Mouse (Mus musculus) embryonic fibroblast, embryonic 13.5 days (primary cell): Measurements from ENCODE around the gene Ccnd1. TPM values are rescaled to one million over a fixed set of nuclear protein-coding genes. Genes with fewer than 3 reads are reported as not detected.

Experiments
- H3K27ac ChIP-seq: 2 replicates; pipeline ENCODE4 v1.5.1; 2012; ENCODE audit warnings: low read length, control low read depth, inconsistent platforms; ENCODE audit not compliant: insufficient read depth
- H3K4me1 ChIP-seq: 2 replicates; pipeline ENCODE4 v1.6.1; 2011; ENCODE audit warnings: low read length; ENCODE audit not compliant: control insufficient read depth, insufficient read depth
- H3K4me3 ChIP-seq: 2 replicates; pipeline ENCODE4 v1.5.1; 2011; ENCODE audit warnings: mild to moderate bottlenecking, control low read depth, low read length; ENCODE audit not compliant: insufficient read depth
- CTCF ChIP-seq: IDR thresholded peaks from 2 replicates; pipeline ENCODE4 v1.5.1; 2011; ENCODE audit warnings: mild to moderate bottlenecking, control low read depth, low read length, moderate library complexity, borderline replicate concordance; ENCODE audit not compliant: insufficient read depth
- POLR2A ChIP-seq: IDR thresholded peaks from 2 replicates; pipeline ENCODE4 v1.6.1; 2011; ENCODE audit warnings: low read depth, mild to moderate bottlenecking, control low read depth, low read length, moderate library complexity
- polyA plus RNA-seq: library from polyadenylated mRNA; stranded (reverse); fragments of >200 nt; gene quantifications from 2 replicates; pipeline ENCODE4 v1.2.4, GENCODE M21; 2011; ENCODE audit warnings: low read depth; ENCODE audit not compliant: missing spikeins, insufficient read length

Gene Ccnd1
- polyA plus RNA-seq = 133 and 222 TPM in 2 replicates

DNA sequence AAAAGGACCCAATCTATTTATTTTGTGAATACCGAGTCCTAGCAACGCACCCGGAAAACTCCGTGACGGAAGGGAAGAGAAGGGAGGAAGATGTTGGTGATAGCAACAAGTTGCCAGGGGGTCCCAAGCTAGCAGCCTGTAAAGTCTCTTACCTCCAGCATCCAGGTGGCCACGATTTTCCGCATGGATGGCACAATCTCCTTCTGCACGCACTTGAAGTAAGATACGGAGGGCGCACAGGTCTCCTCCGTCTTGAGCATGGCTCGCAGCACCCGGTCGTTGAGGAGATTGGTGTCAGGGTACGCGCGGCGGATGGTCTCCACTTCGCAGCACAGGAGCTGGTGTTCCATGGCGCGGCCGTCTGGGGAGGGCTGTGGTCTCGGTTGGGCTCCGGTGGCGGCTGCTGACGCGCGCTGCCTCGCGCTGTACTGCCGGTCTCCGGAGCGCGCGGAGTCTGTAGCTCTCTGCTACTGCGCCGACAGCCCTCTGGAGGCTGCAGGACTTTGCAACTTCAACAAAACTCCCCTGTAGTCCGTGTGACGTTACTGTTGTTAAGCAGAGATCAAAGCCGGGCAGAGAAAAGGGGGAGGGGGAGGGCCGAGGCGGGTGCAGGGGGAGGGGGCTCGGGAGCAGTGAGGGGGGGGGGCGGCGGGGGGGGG is at the start of gene Ccnd1:
TSS of gene Ccnd1 (minus strand) at position 582 of the 659 bp plus-strand sequence.
- H3K4me3 ChIP-seq = peak within 1 kb of the TSS; percentile 75
- H3K4me1 ChIP-seq = no peaks in the 10 kb centered on the region; the same call in 1 of the 2 replicates
- H3K27ac ChIP-seq = peak within 1 kb of the TSS; percentile 83
- TF ChIP-seq CTCF = no peak
- TF ChIP-seq POLR2A = peak; percentile 89

DNA sequence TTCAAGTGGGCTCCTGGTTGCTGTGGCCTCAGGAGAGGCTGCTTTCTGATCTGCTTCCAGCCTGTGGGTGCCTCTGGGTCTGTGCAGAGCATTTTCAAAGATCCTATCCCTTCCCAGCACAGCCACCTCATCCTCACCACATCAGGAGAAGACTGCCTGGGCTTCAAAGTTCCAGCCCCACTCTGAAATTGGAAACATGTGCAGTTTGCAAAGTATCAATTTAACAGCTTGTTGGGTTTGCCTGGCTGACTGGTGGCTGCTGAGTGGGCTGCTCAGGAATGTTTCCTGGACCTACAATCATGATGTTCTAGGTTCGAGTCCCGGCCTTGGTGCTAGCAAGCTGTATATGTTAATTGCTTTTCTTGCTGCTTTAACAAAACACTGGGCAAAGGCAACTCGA is 49.1 kb upstream of the Ccnd1 start:
- Histone ChIP-seq H3K27ac (no peak overlapping the region), H3K4me1 (no peaks in the 10 kb centered on the region), H3K4me3 (no peak overlapping the region)
- TF ChIP-seq CTCF (no peak), POLR2A (no peak)

DNA sequence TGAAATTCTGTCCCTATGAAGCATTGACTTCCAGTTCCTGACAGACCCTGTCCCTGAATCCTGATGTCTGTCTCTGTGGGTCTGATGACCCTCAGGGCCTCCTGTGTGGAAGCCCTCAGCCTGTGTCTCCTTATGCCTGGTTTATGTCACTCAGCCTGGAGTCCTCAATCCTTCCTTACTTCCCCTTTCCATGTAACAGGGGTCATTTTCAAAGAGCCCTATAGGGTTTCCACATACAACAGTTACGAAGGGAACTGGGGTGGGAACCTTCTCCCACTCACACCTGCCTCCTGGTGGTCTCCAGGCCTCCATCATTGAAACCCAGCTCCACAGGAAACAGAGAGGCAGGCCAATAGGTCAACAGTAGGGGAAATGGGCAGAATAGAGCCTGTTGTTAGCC is 45.4 kb upstream of the Ccnd1 start:
- no peak overlapping the region for H3K27ac ChIP-seq
- H3K4me3 ChIP-seq = no peak overlapping the region
- 0 out of 2 replicates have a peak, but pooled peaks cover 8% of the 10 kb centered on the region for H3K4me1 ChIP-seq
- TF ChIP-seq CTCF (no peak), POLR2A (no peak)

DNA sequence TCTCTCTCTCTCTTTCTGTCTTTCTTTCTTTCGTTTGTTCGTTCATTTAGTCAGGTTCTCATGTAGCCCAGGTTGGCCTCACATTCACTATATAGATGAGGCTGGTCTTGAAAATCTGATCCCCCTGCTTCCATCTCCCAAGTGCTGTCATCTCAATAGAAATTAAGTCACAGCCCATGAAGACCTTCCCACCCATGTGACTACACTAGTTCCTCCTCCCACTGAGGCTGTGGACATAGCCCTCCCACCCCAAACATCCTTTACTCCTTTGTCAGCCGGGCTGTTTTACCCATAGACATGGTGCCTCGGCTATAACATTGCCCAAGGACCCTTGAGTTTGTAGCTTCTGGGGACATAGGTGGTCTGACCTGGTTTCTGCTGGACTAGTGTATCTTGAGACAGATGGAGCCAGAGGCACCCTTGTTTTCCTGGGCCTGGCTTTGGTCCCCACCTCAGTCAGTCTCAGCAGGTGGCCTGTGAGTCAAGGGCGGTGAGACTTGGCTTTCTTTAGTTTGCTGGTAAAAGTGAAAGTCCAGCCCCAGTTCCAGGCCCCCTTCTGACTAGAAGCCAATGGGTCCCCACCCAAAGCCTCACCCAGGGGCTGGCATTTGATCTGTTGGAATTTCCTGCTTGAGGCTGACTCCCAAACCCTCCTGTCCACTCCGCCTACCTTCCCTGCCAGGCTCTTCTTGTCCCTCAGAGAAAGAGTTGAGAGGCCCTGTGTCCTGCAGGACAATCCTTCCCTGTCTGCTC is 42.8 kb upstream of the Ccnd1 start:
- Histone ChIP-seq H3K4me1 (0 out of 2 replicates have a peak, but pooled peaks cover 8% of the 10 kb centered on the region), H3K4me3 (no peak overlapping the region), H3K27ac (no peak overlapping the region)
- no peak for TF ChIP-seq POLR2A
- TF ChIP-seq CTCF = no peak

DNA sequence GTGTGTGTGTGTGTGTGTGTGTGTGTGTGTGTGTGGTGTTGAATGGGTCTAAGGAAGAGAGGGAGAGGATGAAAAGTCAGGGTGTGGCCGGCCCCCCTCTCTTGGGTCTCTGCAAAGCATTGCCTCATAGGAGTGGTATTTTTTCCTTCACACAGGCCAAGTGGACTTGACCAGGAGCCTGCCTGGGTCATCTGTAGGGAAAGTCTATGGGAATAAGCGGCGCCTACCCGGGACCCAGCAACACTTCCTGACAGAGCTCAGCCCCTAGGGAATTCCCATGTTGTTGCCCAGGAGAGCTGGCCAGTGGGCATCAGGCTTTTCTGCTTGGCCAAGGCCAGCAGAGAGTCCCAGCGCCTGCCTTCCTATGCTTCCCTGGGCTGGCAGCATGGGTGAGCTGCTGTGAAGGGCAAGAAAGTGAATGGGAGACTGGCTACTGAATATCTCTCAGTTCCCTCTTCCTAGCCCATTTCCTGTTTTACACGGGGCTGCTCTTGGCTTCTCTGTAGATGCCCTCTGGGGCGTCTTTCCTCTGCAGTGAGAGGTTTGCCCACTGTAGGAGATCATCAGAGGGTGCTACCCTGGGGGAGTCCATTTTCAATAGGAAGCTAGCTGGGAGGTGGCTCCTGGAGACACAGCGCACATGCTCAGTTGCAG is 41.8 kb upstream of the Ccnd1 start:
- peak overlapping the region; percentile 41; the same call in 1 of the 2 replicates for H3K27ac ChIP-seq
- H3K4me1 ChIP-seq = 0 out of 2 replicates have a peak, but pooled peaks cover 8% of the 10 kb centered on the region
- no peak for TF ChIP-seq CTCF
- TF ChIP-seq POLR2A = no peak
- H3K4me3 ChIP-seq = no peak overlapping the region

DNA sequence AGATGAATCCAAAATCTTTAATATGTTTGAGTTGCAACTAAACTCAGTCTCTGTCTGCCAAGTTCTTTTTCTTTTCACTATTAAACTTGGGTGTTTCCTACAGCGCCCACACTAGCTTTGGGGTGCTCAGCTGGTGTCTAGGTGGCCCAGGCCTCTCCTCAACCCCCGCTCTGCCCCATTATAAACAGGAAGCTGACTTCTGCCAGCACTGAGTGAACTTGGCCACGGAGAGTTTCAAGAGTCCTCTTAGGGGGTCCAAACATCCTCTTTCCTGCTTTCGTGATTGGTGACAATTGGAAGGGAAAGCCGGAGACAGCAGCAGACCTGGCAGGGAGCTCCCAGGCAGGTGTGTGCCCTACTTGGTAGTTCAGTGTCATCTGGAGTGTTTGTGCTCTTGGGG is 40.1 kb upstream of the Ccnd1 start:
- TF ChIP-seq POLR2A (no peak), CTCF (no peak)
- Histone ChIP-seq H3K27ac (no peak overlapping the region), H3K4me3 (no peak overlapping the region), H3K4me1 (0 out of 2 replicates have a peak, but pooled peaks cover 8% of the 10 kb centered on the region)

DNA sequence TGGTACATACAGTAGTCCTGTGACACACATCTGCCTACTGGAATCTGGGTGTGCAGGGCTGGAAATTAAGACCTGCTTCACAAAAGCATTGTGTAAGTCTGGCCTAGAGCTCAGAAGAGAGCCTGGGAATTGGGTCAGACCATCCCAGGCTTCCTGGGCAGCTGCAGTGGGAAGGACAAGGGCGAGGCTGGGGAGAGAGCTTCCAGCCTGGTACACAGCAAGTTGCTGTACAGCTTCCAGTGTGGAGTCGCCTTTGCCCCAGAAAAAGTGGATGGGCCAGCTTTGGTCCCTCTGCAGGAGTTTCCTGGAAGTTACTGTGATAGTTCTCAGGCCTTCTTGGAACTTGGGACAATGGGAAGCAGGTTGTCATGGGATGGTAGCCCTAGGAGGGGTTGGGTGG is 37.4 kb upstream of the Ccnd1 start:
- H3K4me3 ChIP-seq = no peak overlapping the region
- H3K27ac ChIP-seq = no peak overlapping the region
- H3K4me1 ChIP-seq = 0 out of 2 replicates have a peak, but pooled peaks cover 8% of the 10 kb centered on the region
- TF ChIP-seq POLR2A = no peak
- no peak for TF ChIP-seq CTCF

DNA sequence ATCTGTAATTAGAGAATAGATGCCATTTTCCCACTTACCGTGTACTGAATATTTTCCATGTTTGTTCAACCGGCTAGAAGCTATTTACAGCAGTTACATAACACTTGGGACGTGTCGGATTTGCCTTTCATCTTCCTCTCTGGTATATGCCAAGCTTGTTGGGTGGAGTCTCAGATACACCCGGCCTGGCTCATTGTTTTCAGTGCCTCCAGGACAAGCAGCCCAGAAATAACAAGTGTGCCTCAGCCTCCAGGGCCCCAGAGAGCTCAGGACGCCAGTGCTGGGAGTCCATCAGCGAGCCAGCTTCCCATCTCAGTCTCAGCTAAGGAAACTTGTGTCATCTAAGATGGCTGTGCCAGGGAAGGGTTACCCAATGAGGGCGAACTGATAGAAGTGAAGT is 33.7 kb upstream of the Ccnd1 start:
- Histone ChIP-seq H3K4me1 (0 out of 2 replicates have a peak, but pooled peaks cover 1% of the 10 kb centered on the region), H3K4me3 (no peak overlapping the region), H3K27ac (no peak overlapping the region)
- TF ChIP-seq POLR2A (no peak), CTCF (no peak)

DNA sequence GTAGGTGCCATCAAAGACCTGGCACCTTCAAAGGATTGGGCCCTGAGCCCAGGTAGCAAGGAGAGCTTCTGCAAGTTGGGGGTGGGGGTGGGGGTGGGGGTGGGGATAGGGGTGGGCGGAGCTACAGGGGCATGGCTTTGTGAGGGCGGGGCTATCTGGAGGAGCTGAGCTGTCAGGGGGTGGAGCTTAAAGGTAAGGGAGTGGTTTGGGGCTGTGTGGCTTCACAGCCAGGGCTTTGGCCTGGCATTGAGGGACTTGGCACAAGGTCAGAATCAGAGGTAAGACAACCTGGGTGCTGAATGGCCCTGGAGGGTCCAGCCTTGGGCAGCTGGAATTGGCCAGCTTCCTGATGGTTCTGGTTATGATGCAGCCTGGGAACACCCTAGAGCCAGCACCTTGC is 32.0 kb upstream of the Ccnd1 start:
- no peak overlapping the region for H3K27ac ChIP-seq
- TF ChIP-seq CTCF (no peak), POLR2A (no peak)
- H3K4me1 ChIP-seq = 0 out of 2 replicates have a peak, but pooled peaks cover 1% of the 10 kb centered on the region
- no peak overlapping the region for H3K4me3 ChIP-seq
